Mouse (Mus musculus): ENCODE results near the gene Exoc4. TPM values are rescaled to one million over a fixed set of nuclear protein-coding genes. Genes with fewer than 3 reads are reported as not detected.

The Exoc4 gene
- polyA plus RNA-seq, 1 experiment: 9.6 TPM

DNA sequence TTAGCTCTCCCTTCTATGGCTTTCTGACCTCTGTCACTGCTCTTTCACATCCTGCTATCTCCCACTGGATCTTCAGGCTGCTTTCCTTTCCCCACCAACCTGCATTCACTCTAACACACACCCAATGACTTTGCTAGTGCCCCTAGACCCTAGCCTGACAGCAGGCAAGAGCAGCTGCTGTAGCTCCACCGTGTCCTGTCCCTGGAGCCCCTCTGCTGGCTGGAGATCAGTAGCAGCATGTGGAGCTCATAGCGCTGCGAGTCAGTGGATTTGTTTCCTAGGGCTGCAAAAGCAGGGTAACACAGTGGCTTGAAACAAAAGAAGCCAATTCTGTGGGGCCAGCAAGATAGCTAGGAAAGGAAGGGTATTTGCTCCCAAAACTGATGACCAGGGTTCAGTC is 515.1 kb downstream of the Exoc4 start:
- H3K27me3 ChIP-seq (replicated peaks; ENCODE audit: control insufficient read depth, insufficient read depth, low read length): no peaks in the 10 kb centered on the region
- H3K27ac ChIP-seq (ENCODE audit: insufficient read depth, low read depth, low read length): no peak overlapping the region
- TF ChIP-seq CTCF (conservative IDR thresholded peaks at IDR 0.05; ENCODE audit: insufficient read depth, insufficient read length, low read depth, low read length): no peak
- no peak for TF ChIP-seq POLR2A (IDR thresholded peaks at IDR 0.05; ENCODE audit: low read depth, low read length)
- no peaks in the 10 kb centered on the region for H3K36me3 ChIP-seq (ENCODE audit: control insufficient read depth, insufficient read depth, low read length)
- DNase-seq: no peak
- 63% methylated on average over 3 of the region's 3 CpGs for WGBS
- H3K4me3 ChIP-seq (ENCODE audit: insufficient read depth, low read depth, low read length): no peak overlapping the region
- H3K4me1 ChIP-seq (ENCODE audit: control insufficient read depth, insufficient read depth, low read length): no peaks in the 10 kb centered on the region

DNA sequence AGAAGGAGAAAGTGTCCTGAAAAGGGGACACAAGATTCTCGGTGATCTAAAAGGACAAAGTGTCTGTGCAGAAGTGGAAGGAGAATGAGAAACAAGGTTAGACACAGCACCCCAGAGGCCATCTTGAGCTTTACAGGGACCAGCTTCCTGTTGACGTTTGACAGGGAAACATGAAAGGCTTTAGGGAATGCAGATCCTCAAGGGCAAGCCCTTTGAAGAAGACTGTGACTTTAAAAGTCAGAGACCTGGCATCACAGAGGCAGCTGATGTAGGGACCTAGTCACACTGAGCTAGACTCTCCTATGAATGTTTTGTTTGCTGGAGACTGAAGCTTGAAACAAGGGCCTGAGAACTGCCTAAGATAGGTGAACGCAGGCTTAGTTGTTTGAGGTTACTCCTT is 520.4 kb downstream of the Exoc4 start:
- no peak for TF ChIP-seq CTCF (conservative IDR thresholded peaks at IDR 0.05; ENCODE audit: insufficient read depth, insufficient read length, low read depth, low read length)
- 77% methylated on average over 3 of the region's 3 CpGs for WGBS
- H3K27me3 ChIP-seq (replicated peaks; ENCODE audit: control insufficient read depth, insufficient read depth, low read length): no peaks in the 10 kb centered on the region

DNA sequence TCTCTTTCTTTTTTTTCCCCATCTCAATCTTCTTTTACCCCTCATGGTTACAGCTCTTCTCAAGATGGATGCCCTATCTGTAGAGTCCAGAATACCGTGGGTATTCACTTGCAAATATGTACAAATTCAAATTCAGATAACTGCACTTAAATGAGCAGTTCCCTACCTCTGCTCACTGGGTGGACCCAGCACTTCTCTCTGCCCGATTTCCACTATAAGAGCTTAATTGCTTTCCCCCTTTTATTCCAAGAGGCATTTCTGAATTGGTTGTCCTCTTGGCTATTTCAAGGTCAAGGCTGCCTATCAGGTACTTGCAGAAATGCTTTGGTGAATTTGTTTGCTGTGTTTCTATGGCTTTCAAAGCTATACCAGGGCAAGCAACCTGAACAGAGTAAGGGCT is 521.1 kb downstream of the Exoc4 start:
- TF ChIP-seq POLR2A (IDR thresholded peaks at IDR 0.05; ENCODE audit: low read depth, low read length) (no peak), CTCF (conservative IDR thresholded peaks at IDR 0.05; ENCODE audit: insufficient read depth, insufficient read length, low read depth, low read length) (no peak)
- no peak for DNase-seq
- WGBS: 73% methylated on average over 2 of the region's 2 CpGs
- no peak overlapping the region for H3K27ac ChIP-seq (ENCODE audit: insufficient read depth, low read depth, low read length)
- H3K4me3 ChIP-seq (ENCODE audit: insufficient read depth, low read depth, low read length): no peak overlapping the region
- H3K4me1 ChIP-seq (ENCODE audit: control insufficient read depth, insufficient read depth, low read length): no peaks in the 10 kb centered on the region
- H3K27me3 ChIP-seq (replicated peaks; ENCODE audit: control insufficient read depth, insufficient read depth, low read length): no peaks in the 10 kb centered on the region
- H3K36me3 ChIP-seq (ENCODE audit: control insufficient read depth, insufficient read depth, low read length): no peaks in the 10 kb centered on the region

More for the DNA sequence above, 520.4 kb downstream of the Exoc4 start:
- no peak for DNase-seq
- Histone ChIP-seq H3K4me1 (ENCODE audit: control insufficient read depth, insufficient read depth, low read length) (no peaks in the 10 kb centered on the region), H3K27ac (ENCODE audit: insufficient read depth, low read depth, low read length) (no peak overlapping the region), H3K36me3 (ENCODE audit: control insufficient read depth, insufficient read depth, low read length) (no peaks in the 10 kb centered on the region), H3K4me3 (ENCODE audit: insufficient read depth, low read depth, low read length) (no peak overlapping the region)

DNA sequence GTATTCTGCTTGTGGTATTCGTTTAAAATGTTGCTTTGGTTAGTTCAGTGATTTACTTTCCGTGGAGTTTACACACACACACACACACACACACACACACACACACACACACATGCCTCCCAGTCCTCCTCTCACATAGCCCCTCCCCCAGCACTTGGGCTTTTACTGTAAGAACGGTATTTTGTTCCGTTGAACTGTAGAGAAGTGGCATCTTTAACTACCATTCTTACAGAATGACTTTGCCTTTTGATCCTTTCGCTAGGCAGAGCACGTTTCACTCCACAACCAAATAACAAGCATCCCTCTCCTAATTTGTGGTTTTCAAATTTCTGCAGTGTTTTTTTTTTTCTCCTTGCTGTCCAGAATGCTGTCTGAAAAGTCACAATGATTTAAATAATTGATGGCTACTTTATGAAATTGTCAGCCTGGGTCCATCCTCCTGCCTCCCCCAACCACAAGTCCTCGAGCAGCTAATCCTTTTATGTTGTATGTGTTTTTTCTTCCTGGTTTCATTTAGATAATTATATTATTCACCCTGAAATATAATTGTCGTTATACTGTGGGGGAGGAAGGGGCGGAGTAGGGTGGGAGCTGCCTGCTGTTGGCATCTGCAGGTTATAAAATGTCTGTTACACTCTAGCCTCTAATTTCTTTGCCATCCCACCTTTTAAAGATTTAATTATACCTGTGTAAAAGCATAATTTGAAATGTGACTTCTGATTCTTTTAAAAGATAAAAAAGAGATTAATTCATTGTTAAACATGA is 523.8 kb downstream of the Exoc4 start:
- Histone ChIP-seq H3K27ac (ENCODE audit: insufficient read depth, low read depth, low read length) (no peak overlapping the region), H3K4me1 (ENCODE audit: control insufficient read depth, insufficient read depth, low read length) (no peaks in the 10 kb centered on the region), H3K36me3 (ENCODE audit: control insufficient read depth, insufficient read depth, low read length) (no peaks in the 10 kb centered on the region), H3K4me3 (ENCODE audit: insufficient read depth, low read depth, low read length) (no peak overlapping the region), H3K27me3 (replicated peaks; ENCODE audit: control insufficient read depth, insufficient read depth, low read length) (no peaks in the 10 kb centered on the region)
- TF ChIP-seq CTCF (conservative IDR thresholded peaks at IDR 0.05; ENCODE audit: insufficient read depth, insufficient read length, low read depth, low read length) (no peak), POLR2A (IDR thresholded peaks at IDR 0.05; ENCODE audit: low read depth, low read length) (no peak)
- 49% methylated on average over 9 of the region's 9 CpGs for WGBS
- DNase-seq: no peak

DNA sequence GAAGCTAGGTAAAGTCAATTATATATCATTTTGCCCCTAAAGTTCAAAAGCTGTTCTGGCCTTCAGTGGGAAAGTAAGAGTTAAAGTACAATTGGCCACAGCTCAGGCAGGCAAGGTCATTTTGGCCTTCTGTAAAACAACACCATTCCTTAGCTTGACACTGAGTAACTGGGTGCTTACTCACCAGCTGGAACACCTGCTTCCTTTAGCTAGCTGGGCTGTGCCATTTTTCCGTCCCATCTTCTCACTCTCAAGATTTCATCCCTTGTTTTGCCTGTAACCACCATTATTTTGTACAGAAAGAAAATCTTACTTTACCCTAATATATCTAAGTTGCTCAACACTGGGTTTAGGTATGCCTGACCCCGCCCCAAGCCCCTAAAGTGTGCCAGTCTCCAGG is 543.7 kb downstream of the Exoc4 start:
- no peaks in the 10 kb centered on the region for H3K36me3 ChIP-seq (ENCODE audit: control insufficient read depth, insufficient read depth, low read length)
- peak; percentile 49 for DNase-seq
- H3K27me3 ChIP-seq (replicated peaks; ENCODE audit: control insufficient read depth, insufficient read depth, low read length): no peaks in the 10 kb centered on the region
- no peak overlapping the region for H3K27ac ChIP-seq (ENCODE audit: insufficient read depth, low read depth, low read length)
- 77% methylated on average over 2 of the region's 2 CpGs for WGBS
- H3K4me1 ChIP-seq (ENCODE audit: control insufficient read depth, insufficient read depth, low read length): no peaks in the 10 kb centered on the region; the same call in 1 of the 2 replicates
- H3K4me3 ChIP-seq (ENCODE audit: insufficient read depth, low read depth, low read length): no peak overlapping the region
- TF ChIP-seq POLR2A (IDR thresholded peaks at IDR 0.05; ENCODE audit: low read depth, low read length) (no peak), CTCF (conservative IDR thresholded peaks at IDR 0.05; ENCODE audit: insufficient read depth, insufficient read length, low read depth, low read length) (no peak)

DNA sequence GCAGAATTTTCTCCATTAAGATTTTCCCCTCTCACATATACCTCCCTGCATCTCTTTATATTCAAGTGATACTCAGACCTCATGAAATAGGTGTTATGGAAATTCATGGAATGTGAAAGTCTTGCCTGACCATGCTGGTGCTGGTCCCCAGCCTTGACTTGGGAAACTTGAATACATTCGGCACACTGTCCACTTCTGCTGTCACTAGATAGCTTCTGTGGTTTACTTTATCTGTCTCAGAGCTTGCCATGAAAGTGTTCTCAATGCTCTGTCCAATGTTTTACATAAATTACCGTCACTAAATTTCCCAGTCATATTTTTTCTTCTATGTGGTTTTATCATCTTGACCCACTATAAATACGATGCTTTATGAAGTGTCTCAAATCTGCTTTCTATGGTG is 552.4 kb downstream of the Exoc4 start:
- H3K4me3 ChIP-seq (ENCODE audit: insufficient read depth, low read depth, low read length): no peak overlapping the region
- H3K27me3 ChIP-seq (replicated peaks; ENCODE audit: control insufficient read depth, insufficient read depth, low read length): no peaks in the 10 kb centered on the region
- TF ChIP-seq POLR2A (IDR thresholded peaks at IDR 0.05; ENCODE audit: low read depth, low read length): no peak
- TF ChIP-seq CTCF (conservative IDR thresholded peaks at IDR 0.05; ENCODE audit: insufficient read depth, insufficient read length, low read depth, low read length): no peak
- no peak for DNase-seq
- no peaks in the 10 kb centered on the region for H3K4me1 ChIP-seq (ENCODE audit: control insufficient read depth, insufficient read depth, low read length)
- H3K36me3 ChIP-seq (ENCODE audit: control insufficient read depth, insufficient read depth, low read length): no peaks in the 10 kb centered on the region
- 90% methylated on average over 3 of the region's 3 CpGs for WGBS
- no peak overlapping the region for H3K27ac ChIP-seq (ENCODE audit: insufficient read depth, low read depth, low read length)

DNA sequence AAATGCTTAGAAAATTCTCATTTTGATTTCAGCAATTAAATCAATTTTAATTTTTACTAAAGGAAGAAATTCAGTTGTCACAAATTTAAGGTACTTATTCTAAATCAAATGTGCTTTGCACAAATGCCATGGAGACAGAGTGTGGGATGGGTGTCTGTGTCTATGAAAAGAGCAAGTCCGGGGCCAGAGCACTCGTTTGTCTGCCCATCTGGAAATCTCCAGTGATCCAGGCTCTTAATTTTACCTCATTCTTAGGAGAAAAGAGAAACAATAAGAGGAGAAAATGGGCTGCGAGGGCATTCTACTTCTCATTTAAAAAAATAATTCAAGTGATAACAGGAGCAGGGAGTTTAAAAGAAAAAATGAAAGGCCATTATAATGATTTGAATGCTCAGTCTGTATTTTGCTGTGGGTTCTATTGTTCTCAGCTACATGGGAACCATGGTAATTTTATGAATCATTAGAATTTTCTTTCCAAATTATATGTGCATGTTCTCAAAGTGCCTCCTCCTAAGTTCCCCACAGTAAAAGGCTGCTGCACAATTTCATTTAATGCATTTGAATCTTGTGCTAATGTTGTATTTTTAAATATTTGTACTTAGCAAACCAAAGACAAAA is 554.7 kb downstream of the Exoc4 start:
- no peaks in the 10 kb centered on the region for H3K27me3 ChIP-seq (replicated peaks; ENCODE audit: control insufficient read depth, insufficient read depth, low read length)
- WGBS: 93% methylated on average over 3 of the region's 3 CpGs
- H3K4me3 ChIP-seq (ENCODE audit: insufficient read depth, low read depth, low read length): no peak overlapping the region
- DNase-seq: no peak
- no peaks in the 10 kb centered on the region for H3K4me1 ChIP-seq (ENCODE audit: control insufficient read depth, insufficient read depth, low read length)
- no peaks in the 10 kb centered on the region for H3K36me3 ChIP-seq (ENCODE audit: control insufficient read depth, insufficient read depth, low read length)
- TF ChIP-seq CTCF (conservative IDR thresholded peaks at IDR 0.05; ENCODE audit: insufficient read depth, insufficient read length, low read depth, low read length) (no peak), POLR2A (IDR thresholded peaks at IDR 0.05; ENCODE audit: low read depth, low read length) (no peak)
- H3K27ac ChIP-seq (ENCODE audit: insufficient read depth, low read depth, low read length): no peak overlapping the region

All from kidney, adult 2 months (tissue).